Mouse (Mus musculus) olfactory bulb, adult 2 months (tissue): ENCODE measurements around the gene Olfr813. TPM values are rescaled to one million over a fixed set of nuclear protein-coding genes. Genes with fewer than 3 reads are reported as not detected.
"Not testable (repeated sequence)": the region's sequence is repeated elsewhere in the genome, so short reads cannot be mapped to it uniquely, and the experiment has no call there.

ENCODE experiments used
- H3K27ac ChIP-seq: fragments of 200-500 bp; 2 replicates; pipeline ENCODE4 v1.5.1; 2012; ENCODE audit warnings: low read depth, low read length; ENCODE audit not compliant: insufficient read depth
- H3K4me1 ChIP-seq: fragments of 200-500 bp; 2 replicates; pipeline ENCODE4 v1.6.1; 2012; ENCODE audit warnings: low read length; ENCODE audit not compliant: control insufficient read depth, insufficient read depth
- H3K4me3 ChIP-seq: fragments of 200-500 bp; 2 replicates; pipeline ENCODE4 v1.5.1; 2012; ENCODE audit warnings: mild to moderate bottlenecking, low read depth, low read length, moderate library complexity; ENCODE audit not compliant: insufficient read depth
- CTCF ChIP-seq: fragments of 200-500 bp; IDR thresholded peaks from 2 replicates; pipeline ENCODE4 v1.5.1; 2012; ENCODE audit warnings: low read depth, mild to moderate bottlenecking, low read length, moderate library complexity; ENCODE audit not compliant: insufficient read depth
- POLR2A ChIP-seq: fragments of 200-500 bp; IDR thresholded peaks from 2 replicates; pipeline ENCODE4 v1.6.1; 2012; ENCODE audit warnings: mild to moderate bottlenecking, low read depth, low read length, moderate library complexity; ENCODE audit not compliant: insufficient read depth
- WGBS: fragments of 180-500 bp; shearing (Covaris S2); methylation state at CpG from one replicate; pipeline ENCODE4 v1.1.7; 2018; 5-methylcytosine and 5-hydroxymethylcytosine counted together
- polyA plus RNA-seq: library from polyadenylated mRNA; stranded (reverse); fragments of >200 nt; gene quantifications from 2 replicates; pipeline ENCODE4 v1.2.4, GENCODE M21; 2012; ENCODE audit warnings: low replicate concordance; ENCODE audit not compliant: missing spikeins, insufficient read depth, insufficient read length

Gene Olfr813
- not detected in 2 replicates for polyA plus RNA-seq

GRCm38 (mm10) chr10:129855067-129855466 is at the start of gene Olfr813:
TSS of gene Olfr813 (plus strand) at chr10:129855367.
- no peak within 1 kb of the TSS for H3K27ac ChIP-seq
- H3K4me3 ChIP-seq: no peak within 1 kb of the TSS
- TF ChIP-seq CTCF (no peak), POLR2A (no peak)
- no peaks in the 10 kb centered on the region for H3K4me1 ChIP-seq

DNA sequence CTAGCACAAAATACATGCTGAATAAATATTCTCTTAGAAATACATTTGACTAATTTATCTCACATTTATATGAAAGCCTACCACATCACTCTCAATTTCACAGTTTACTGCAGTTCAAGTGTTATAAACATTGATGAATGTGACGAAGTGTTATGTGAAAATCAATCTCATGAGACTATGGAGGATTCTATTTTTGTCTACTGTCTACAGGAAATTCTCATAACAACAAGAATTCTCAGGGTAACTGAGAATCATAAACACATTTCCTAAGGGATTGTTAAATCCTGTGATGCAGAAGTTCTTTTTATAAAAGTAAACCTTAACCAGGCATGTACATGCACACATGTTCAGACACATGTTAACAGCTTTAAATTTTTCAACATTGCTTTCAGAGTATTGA is 9.2 kb upstream of the Olfr813 start, which contains the start of gene Olfr812:
Gene Olfr812, minus strand, starts transcription at position 101 of the 400 bp plus-strand sequence.
- TF ChIP-seq POLR2A (no peak), CTCF (no peak)
- Histone ChIP-seq H3K4me1 (no peaks in the 10 kb centered on the region), H3K27ac (no peak within 1 kb of the TSS), H3K4me3 (no peak within 1 kb of the TSS)
- WGBS: 85% methylated on average over 1 of the region's 1 CpGs

- TF ChIP-seq POLR2A: no peak
- no peak for TF ChIP-seq CTCF
- 37% methylated on average over 1 of the region's 1 CpGs for WGBS
- Histone ChIP-seq H3K4me3 (no peak overlapping the region), H3K4me1 (no peaks in the 10 kb centered on the region), H3K27ac (no peak overlapping the region)
These were observed 7.8 kb upstream of the Olfr813 start for GRCm38 (mm10) chr10:129847343-129847742.

DNA sequence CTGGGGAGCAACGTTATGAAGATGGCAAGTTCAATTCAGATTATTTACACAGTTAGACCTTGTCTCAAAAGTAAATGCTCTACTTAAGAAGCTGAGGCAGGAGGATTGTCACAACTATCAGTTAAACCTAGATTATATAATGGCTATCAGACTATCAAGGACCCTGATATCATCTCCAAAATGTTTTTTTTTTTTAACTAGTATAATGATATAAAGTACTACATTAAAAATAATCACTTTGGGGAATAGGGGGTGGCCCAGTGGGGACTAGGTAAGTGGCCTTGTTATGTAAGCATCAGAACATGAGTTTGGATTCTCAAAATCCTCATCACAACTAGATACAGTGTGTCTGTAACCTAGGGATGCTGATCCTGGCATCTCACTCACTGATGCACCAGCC is 24.6 kb downstream of the Olfr813 start, which contains the start of gene Olfr814:
Gene Olfr814, minus strand, starts transcription at position 101 of the 400 bp plus-strand sequence.
- H3K4me1 ChIP-seq, H3K27ac ChIP-seq, H3K4me3 ChIP-seq: not testable (repeated sequence)
- WGBS: 50% methylated on average over 1 of the region's 1 CpGs

- 90% methylated on average over 6 of the region's 6 CpGs for WGBS
These were observed 30.3 kb downstream of the Olfr813 start for GRCm38 (mm10) chr10:129885496-129885895.

DNA sequence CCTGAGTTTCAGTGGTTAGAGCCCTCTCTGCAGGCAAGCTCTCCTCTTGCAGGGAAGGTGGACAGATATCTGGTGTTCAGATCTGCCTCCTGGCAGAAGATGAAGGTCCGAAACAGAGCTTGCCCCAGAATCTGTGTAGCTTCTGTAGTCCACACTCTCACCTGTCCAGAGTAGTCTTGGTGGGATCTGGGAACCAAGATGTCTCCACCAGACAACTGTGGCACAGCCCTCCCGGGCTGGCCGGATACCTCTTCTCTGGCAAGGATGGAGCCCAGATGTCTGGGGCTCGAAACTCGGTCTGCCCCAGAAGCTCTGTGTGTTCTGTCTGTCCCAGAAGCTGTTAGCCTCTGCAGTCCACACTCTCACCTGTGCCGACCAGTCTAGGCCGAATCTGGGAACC is 30.8 kb downstream of the Olfr813 start:
- H3K4me1 ChIP-seq: no peaks in the 10 kb centered on the region
- 95% methylated on average over 7 of the region's 7 CpGs for WGBS
- no peak overlapping the region for H3K4me3 ChIP-seq
- no peak overlapping the region for H3K27ac ChIP-seq
- TF ChIP-seq POLR2A (no peak), CTCF (no peak)

More at GRCm38 (mm10) chr10:129885496-129885895, 30.3 kb downstream of the Olfr813 start:
- not testable (repeated sequence) for H3K4me1 ChIP-seq, H3K27ac ChIP-seq, H3K4me3 ChIP-seq

GRCm38 (mm10) chr10:129905767-129906166 is 50.6 kb downstream of the Olfr813 start, which contains the start of gene Olfr815:
TSS of gene Olfr815 (minus strand) at chr10:129905867.
- not testable (repeated sequence) for H3K4me1 ChIP-seq, H3K27ac ChIP-seq, H3K4me3 ChIP-seq
- WGBS: 71% methylated on average over 1 of the region's 1 CpGs

Other genes with a start within 250 kb of the Olfr813 start
- gene Olfr796, start 242.8 kb upstream of the Olfr813 start, polyA plus RNA-seq: not detected in 2 replicates
- gene Olfr798, start 227.4 kb upstream of the Olfr813 start, polyA plus RNA-seq: not detected in 2 replicates
- not detected in 2 replicates for gene Olfr799, start 217.9 kb upstream of the Olfr813 start, polyA plus RNA-seq
- not detected in 2 replicates for gene Olfr800, start 197.7 kb upstream of the Olfr813 start, polyA plus RNA-seq
- gene Olfr801, start 181.5 kb upstream of the Olfr813 start, polyA plus RNA-seq: not detected in 2 replicates
- gene Olfr802, start 167.2 kb upstream of the Olfr813 start, polyA plus RNA-seq: not detected in 2 replicates
- gene Olfr803, start 161.1 kb upstream of the Olfr813 start, polyA plus RNA-seq: not detected in 2 replicates
- not detected in 2 replicates for gene Olfr804, start 152.2 kb upstream of the Olfr813 start, polyA plus RNA-seq
- gene Olfr805, start 126.0 kb upstream of the Olfr813 start, polyA plus RNA-seq: not detected in 2 replicates
- not detected in 2 replicates for gene Olfr806, start 113.4 kb upstream of the Olfr813 start, polyA plus RNA-seq
- gene Olfr807, start 97.6 kb upstream of the Olfr813 start, polyA plus RNA-seq: not detected in 2 replicates
- not detected in 2 replicates for gene Olfr808, start 89.9 kb upstream of the Olfr813 start, polyA plus RNA-seq
- not detected in 2 replicates for gene Olfr809, start 80.7 kb upstream of the Olfr813 start, polyA plus RNA-seq
- gene Olfr810, start 60.5 kb upstream of the Olfr813 start, polyA plus RNA-seq: not detected in 2 replicates
- not detected in 2 replicates for gene Olfr811, start 51.0 kb upstream of the Olfr813 start, polyA plus RNA-seq
- not detected in 2 replicates for gene Olfr812, start 9.3 kb upstream of the Olfr813 start, polyA plus RNA-seq
- not detected in 2 replicates for gene Olfr814, start 24.5 kb downstream of the Olfr813 start, polyA plus RNA-seq
- not detected in 2 replicates for gene Olfr815, start 50.5 kb downstream of the Olfr813 start, polyA plus RNA-seq
- gene Olfr816, start 60.2 kb downstream of the Olfr813 start, polyA plus RNA-seq: not detected in 2 replicates
- not detected in 2 replicates for gene Olfr818, start 93.7 kb downstream of the Olfr813 start, polyA plus RNA-seq
- gene Olfr819, start 111.9 kb downstream of the Olfr813 start, polyA plus RNA-seq: not detected in 2 replicates
- not detected in 2 replicates for gene Olfr247, start 120.8 kb downstream of the Olfr813 start, polyA plus RNA-seq
- gene Gm10310, start 129.7 kb downstream of the Olfr813 start, polyA plus RNA-seq: not detected in 2 replicates
- not detected in 2 replicates for gene Olfr820, start 157.3 kb downstream of the Olfr813 start, polyA plus RNA-seq
- not detected in 2 replicates for gene Olfr821, start 175.0 kb downstream of the Olfr813 start, polyA plus RNA-seq
- not detected in 2 replicates for gene Olfr822, start 215.8 kb downstream of the Olfr813 start, polyA plus RNA-seq